Mouse (Mus musculus): Measurements from ENCODE around the gene Slc5a4b. TPM values are rescaled to one million over a fixed set of nuclear protein-coding genes. Genes with fewer than 3 reads are reported as not detected.
A peak's percentile ranks its signal among the peaks of the same experiment; 100 is the strongest.

Gene Slc5a4b
- polyA plus RNA-seq, 1 experiment from 2014 or later, result not detected

DNA sequence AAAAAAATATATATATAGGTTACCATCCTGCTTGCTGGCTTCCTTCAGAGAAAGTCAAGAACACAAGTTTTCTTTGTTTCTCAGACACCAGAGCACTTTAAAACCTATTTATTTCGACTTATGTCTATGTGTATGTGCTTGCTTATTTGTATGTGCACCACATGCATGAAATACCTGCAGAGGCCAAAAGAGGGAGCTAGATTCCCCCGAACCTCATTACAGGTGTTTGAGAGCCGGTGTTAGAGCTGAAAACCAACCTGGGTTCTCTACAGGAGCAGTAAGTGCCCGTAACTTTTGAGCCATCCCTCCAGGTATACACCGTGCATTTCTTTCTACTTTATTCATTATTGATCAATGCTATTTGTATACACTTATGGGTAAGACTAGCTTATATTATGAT is 48.3 kb downstream of the Slc5a4b start:
- Histone ChIP-seq H3K4me1 (replicated peaks; ENCODE audit: control insufficient read depth, insufficient read depth, low read length) (no peaks in the 10 kb centered on the region), H3K36me3 (ENCODE audit: control insufficient read depth, insufficient read depth, low read length) (no peaks in the 10 kb centered on the region), H3K9ac (ENCODE audit: low read length) (no peak overlapping the region), H3K9me3 (ENCODE audit: control insufficient read depth, low read length) (no peaks in the 10 kb centered on the region), H3K27me3 (replicated peaks; ENCODE audit: control insufficient read depth, insufficient read depth, low read length) (no peaks in the 10 kb centered on the region), H3K27ac (ENCODE audit: low read depth) (no peak overlapping the region), H3K4me2 (ENCODE audit: low read length) (no peak overlapping the region), H3K4me3 (ENCODE audit: low read depth, low read length) (no peak overlapping the region)
- no peak for ATAC-seq (replicated peaks; ENCODE audit: low FRiP score, low TSS enrichment, low read depth)
- WGBS, result 93% methylated on average over 5 of the region's 5 CpGs
- DNase-seq (ENCODE audit: low spot score), result peak; percentile 7

DNA sequence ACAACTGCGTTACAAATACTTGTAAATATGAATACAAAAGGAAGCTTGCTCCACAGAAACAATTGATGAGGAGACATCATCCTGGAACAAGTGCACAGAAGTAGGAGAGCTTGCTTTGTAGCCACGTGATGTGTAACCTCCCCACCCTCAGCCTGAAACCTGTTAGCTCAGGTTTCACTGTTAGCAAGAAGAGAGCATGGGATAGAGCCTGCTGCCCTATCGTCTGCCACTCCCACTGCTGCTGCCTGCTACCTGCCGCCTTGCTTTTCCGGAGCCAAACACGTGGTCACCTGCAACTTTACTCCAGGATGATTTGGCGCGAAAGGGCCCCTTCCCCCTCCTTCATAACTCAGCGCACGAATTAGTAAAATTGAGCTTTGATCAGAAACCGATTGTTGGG is 58.9 kb downstream of the Slc5a4b start:
- H3K27ac ChIP-seq (ENCODE audit: low read depth), result no peak overlapping the region
- H3K9ac ChIP-seq (ENCODE audit: low read length), result no peak overlapping the region
- H3K4me1 ChIP-seq (replicated peaks; ENCODE audit: control insufficient read depth, insufficient read depth, low read length), result no peaks in the 10 kb centered on the region; the same call in 1 of the 2 replicates
- H3K9me3 ChIP-seq (ENCODE audit: control insufficient read depth, low read length), result no peaks in the 10 kb centered on the region
- peak; percentile 10 for DNase-seq (ENCODE audit: low spot score)
- H3K27me3 ChIP-seq (replicated peaks; ENCODE audit: control insufficient read depth, insufficient read depth, low read length), result no peaks in the 10 kb centered on the region
- no peak overlapping the region for H3K4me3 ChIP-seq (ENCODE audit: low read depth, low read length)
- ATAC-seq (replicated peaks; ENCODE audit: low FRiP score, low TSS enrichment, low read depth), result no peak
- no peak overlapping the region for H3K4me2 ChIP-seq (ENCODE audit: low read length)
- H3K36me3 ChIP-seq (ENCODE audit: control insufficient read depth, insufficient read depth, low read length), result no peaks in the 10 kb centered on the region
- WGBS, result 82% methylated on average over 11 of the region's 11 CpGs

DNA sequence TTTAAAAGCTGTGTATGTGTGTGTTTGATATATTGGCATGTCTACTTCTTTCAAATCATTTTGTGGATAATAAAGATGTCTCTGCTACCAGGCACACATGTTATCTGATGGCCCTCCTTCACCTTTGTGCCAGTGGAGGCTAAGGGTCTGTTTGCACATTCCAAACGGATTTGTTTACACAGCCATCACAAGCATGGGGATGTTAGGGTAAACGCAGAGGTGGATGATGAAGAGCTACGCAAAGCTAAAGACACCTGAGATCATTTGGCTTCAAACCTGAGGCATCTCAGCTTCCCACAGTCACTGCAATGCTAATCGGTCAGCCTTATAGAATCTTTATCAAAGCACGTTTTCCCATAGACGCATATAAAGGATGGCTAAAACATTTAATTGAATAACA is 61.8 kb downstream of the Slc5a4b start:
- no peak overlapping the region for H3K4me3 ChIP-seq (ENCODE audit: low read depth, low read length)
- H3K27me3 ChIP-seq (replicated peaks; ENCODE audit: control insufficient read depth, insufficient read depth, low read length), result no peaks in the 10 kb centered on the region
- ATAC-seq (replicated peaks; ENCODE audit: low FRiP score, low TSS enrichment, low read depth), result no peak
- peak; percentile 51 for DNase-seq (ENCODE audit: low spot score)
- WGBS, result 12% methylated on average over 6 of the region's 6 CpGs
- no peaks in the 10 kb centered on the region; the same call in 1 of the 2 replicates for H3K4me1 ChIP-seq (replicated peaks; ENCODE audit: control insufficient read depth, insufficient read depth, low read length)
- H3K36me3 ChIP-seq (ENCODE audit: control insufficient read depth, insufficient read depth, low read length), result peaks cover under 1% of the 10 kb centered on the region; the same call in 1 of the 2 replicates
- no peak overlapping the region for H3K4me2 ChIP-seq (ENCODE audit: low read length)
- no peak overlapping the region for H3K9ac ChIP-seq (ENCODE audit: low read length)
- H3K27ac ChIP-seq (ENCODE audit: low read depth), result no peak overlapping the region
- H3K9me3 ChIP-seq (ENCODE audit: control insufficient read depth, low read length), result no peaks in the 10 kb centered on the region

DNA sequence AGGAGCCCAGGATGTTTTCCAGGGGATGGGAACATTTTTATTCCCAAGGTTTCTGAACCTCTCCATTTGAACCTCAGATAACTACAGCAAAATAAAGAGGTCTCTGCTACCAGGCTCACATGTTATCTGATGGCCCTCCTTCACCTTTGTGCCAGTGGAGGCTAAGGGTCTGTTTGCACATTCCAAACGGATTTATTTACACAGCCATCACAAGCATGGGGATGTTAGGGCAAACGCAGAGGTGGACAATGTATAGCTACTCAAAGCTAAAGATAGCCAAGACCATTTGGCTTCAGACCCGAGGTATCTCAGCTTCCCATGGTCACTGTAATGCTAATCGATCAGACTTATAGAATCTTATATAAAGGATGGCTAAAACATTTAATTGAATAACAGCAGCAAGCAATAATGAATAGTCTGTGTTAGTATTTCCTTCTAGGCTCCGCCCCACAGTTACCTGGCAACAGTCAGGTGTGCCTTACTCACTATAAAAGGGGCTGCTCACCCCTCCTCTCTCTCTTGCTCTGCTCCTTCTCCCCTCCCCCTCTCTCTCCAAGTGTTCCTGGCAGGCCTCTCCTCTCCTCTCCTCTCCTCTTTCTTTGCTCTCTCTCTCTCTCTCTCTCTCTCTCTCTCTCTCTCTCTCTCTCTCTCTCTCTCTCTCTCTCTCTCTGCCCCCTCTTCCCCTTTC is 63.4 kb downstream of the Slc5a4b start:
- Histone ChIP-seq H3K27ac (ENCODE audit: low read depth) (no peak overlapping the region), H3K4me2 (ENCODE audit: low read length) (no peak overlapping the region), H3K4me1 (replicated peaks; ENCODE audit: control insufficient read depth, insufficient read depth, low read length) (no peaks in the 10 kb centered on the region; the same call in 1 of the 2 replicates), H3K36me3 (ENCODE audit: control insufficient read depth, insufficient read depth, low read length) (peaks cover 11% of the 10 kb centered on the region), H3K9me3 (ENCODE audit: control insufficient read depth, low read length) (no peaks in the 10 kb centered on the region), H3K27me3 (replicated peaks; ENCODE audit: control insufficient read depth, insufficient read depth, low read length) (no peaks in the 10 kb centered on the region), H3K4me3 (ENCODE audit: low read depth, low read length) (no peak overlapping the region), H3K9ac (ENCODE audit: low read length) (no peak overlapping the region)
- DNase-seq (ENCODE audit: low spot score) (peak; percentile 50), ATAC-seq (replicated peaks; ENCODE audit: low FRiP score, low TSS enrichment, low read depth) (peak; percentile 51; the same call in 1 of the 2 replicates)
- 27% methylated on average over 5 of the region's 5 CpGs for WGBS

DNA sequence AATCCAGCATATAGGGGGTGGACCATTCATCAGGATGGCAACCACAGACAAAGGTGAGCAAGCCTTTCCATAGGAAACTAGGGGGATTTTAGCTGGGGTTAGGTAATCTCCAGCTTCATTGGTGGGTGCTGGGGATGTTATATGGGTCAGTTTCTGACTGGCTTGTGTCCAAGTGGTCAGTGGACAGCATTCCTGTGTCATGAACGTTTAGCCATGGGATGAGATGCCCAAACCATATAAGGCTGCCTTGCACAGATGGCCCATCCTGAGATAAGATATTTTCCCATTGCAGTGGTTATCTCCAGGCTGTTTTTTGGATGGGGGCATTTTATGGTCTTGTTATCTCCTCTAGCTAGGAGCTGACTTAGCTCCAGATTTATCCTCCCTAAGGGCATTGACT is 64.0 kb downstream of the Slc5a4b start:
- DNase-seq (ENCODE audit: low spot score) (peak; percentile 43), ATAC-seq (replicated peaks; ENCODE audit: low FRiP score, low TSS enrichment, low read depth) (no peak)
- Histone ChIP-seq H3K9ac (ENCODE audit: low read length) (no peak overlapping the region), H3K4me2 (ENCODE audit: low read length) (no peak overlapping the region), H3K9me3 (ENCODE audit: control insufficient read depth, low read length) (no peaks in the 10 kb centered on the region), H3K36me3 (ENCODE audit: control insufficient read depth, insufficient read depth, low read length) (peaks cover 11% of the 10 kb centered on the region), H3K4me3 (ENCODE audit: low read depth, low read length) (no peak overlapping the region), H3K27ac (ENCODE audit: low read depth) (no peak overlapping the region), H3K4me1 (replicated peaks; ENCODE audit: control insufficient read depth, insufficient read depth, low read length) (no peaks in the 10 kb centered on the region; the same call in 1 of the 2 replicates), H3K27me3 (replicated peaks; ENCODE audit: control insufficient read depth, insufficient read depth, low read length) (no peaks in the 10 kb centered on the region)
- 13% methylated on average over 1 of the region's 1 CpGs for WGBS

DNA sequence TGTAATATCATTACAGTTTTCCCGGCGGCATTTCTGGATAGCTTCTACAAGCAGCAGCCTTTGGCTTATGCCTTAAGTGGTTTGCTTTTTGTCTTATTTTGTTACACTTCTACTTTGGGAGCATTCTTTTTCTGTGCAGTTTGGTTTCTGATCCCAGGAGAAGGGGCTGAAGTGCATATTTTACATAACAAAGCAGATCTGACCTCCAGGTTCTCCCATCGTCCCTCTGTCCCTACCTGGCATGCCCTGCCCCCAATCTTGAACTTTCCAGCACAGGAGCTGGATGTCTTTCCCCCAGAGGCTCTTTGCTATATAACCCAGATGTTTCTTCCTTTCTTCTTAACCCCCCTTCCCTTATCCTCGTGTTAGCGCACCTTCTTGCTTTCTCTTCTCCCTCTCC is 65.4 kb downstream of the Slc5a4b start:
- WGBS, result 48% methylated on average over 5 of the region's 5 CpGs
- Histone ChIP-seq H3K27me3 (replicated peaks; ENCODE audit: control insufficient read depth, insufficient read depth, low read length) (no peaks in the 10 kb centered on the region), H3K4me2 (ENCODE audit: low read length) (no peak overlapping the region), H3K27ac (ENCODE audit: low read depth) (no peak overlapping the region), H3K9ac (ENCODE audit: low read length) (no peak overlapping the region), H3K4me3 (ENCODE audit: low read depth, low read length) (no peak overlapping the region), H3K4me1 (replicated peaks; ENCODE audit: control insufficient read depth, insufficient read depth, low read length) (no peaks in the 10 kb centered on the region; the same call in 1 of the 2 replicates), H3K36me3 (ENCODE audit: control insufficient read depth, insufficient read depth, low read length) (peaks cover 23% of the 10 kb centered on the region), H3K9me3 (ENCODE audit: control insufficient read depth, low read length) (no peaks in the 10 kb centered on the region)
- DNase-seq (ENCODE audit: low spot score) (no peak), ATAC-seq (replicated peaks; ENCODE audit: low FRiP score, low TSS enrichment, low read depth) (no peak)

DNA sequence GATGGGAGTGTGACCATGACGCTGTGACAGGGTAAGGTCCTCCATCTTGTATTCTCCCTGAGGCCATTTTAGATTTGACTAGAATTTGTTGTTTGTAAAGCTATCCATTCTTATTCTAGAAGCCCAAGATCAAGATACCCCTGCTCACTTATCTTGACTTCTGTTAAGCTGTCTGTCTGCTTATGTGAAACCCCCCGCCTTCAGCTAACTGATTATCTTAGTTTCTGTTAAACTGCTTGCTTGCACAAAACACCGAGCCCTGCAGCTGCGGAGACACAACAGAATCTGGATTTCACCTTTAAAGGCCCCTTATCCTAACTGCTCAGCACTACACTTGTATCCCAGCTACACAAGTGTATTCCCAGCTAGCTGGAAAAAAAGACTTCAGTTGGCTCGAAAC is 73.8 kb downstream of the Slc5a4b start:
- no peak for ATAC-seq (replicated peaks; ENCODE audit: low FRiP score, low TSS enrichment, low read depth)
- peaks cover 45% of the 10 kb centered on the region for H3K36me3 ChIP-seq (ENCODE audit: control insufficient read depth, insufficient read depth, low read length)

DNA sequence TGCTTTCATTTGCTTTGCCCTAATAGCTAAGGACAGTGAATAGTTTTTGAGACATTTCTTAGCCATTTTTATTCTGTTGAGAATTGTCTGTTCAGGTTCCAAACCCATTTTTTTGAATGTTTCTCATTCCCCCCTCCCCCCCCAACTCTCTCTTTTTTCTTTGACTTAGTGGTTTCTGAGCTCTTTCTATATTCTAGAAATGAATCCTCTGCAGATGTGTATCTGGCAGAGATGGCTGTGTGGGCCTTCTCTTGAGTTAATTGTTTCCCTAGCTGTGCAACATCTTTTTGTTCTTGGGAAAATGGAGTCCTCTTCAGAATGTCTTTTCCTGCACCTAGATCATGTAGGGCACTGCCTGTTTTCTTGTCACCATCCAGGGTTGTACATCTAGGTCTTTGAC is 75.5 kb downstream of the Slc5a4b start:
- Histone ChIP-seq H3K9me3 (ENCODE audit: control insufficient read depth, low read length) (no peaks in the 10 kb centered on the region), H3K36me3 (ENCODE audit: control insufficient read depth, insufficient read depth, low read length) (peaks cover 33% of the 10 kb centered on the region), H3K9ac (ENCODE audit: low read length) (no peak overlapping the region), H3K4me2 (ENCODE audit: low read length) (no peak overlapping the region), H3K27me3 (replicated peaks; ENCODE audit: control insufficient read depth, insufficient read depth, low read length) (no peaks in the 10 kb centered on the region), H3K4me3 (ENCODE audit: low read depth, low read length) (no peak overlapping the region), H3K4me1 (replicated peaks; ENCODE audit: control insufficient read depth, insufficient read depth, low read length) (0 out of 2 replicates have a peak, but pooled peaks cover 2% of the 10 kb centered on the region), H3K27ac (ENCODE audit: low read depth) (no peak overlapping the region)
- peak; percentile 16 for DNase-seq (ENCODE audit: low spot score)
- no peak for ATAC-seq (replicated peaks; ENCODE audit: low FRiP score, low TSS enrichment, low read depth)

More for the DNA sequence above, 73.8 kb downstream of the Slc5a4b start:
- Histone ChIP-seq H3K4me1 (replicated peaks; ENCODE audit: control insufficient read depth, insufficient read depth, low read length) (0 out of 2 replicates have a peak, but pooled peaks cover under 1% of the 10 kb centered on the region), H3K27ac (ENCODE audit: low read depth) (no peak overlapping the region), H3K4me3 (ENCODE audit: low read depth, low read length) (no peak overlapping the region), H3K9me3 (ENCODE audit: control insufficient read depth, low read length) (no peaks in the 10 kb centered on the region), H3K9ac (ENCODE audit: low read length) (no peak overlapping the region), H3K4me2 (ENCODE audit: low read length) (no peak overlapping the region), H3K27me3 (replicated peaks; ENCODE audit: control insufficient read depth, insufficient read depth, low read length) (no peaks in the 10 kb centered on the region)
- no peak for DNase-seq (ENCODE audit: low spot score)
- 96% methylated on average over 5 of the region's 5 CpGs for WGBS

Measured in intestine, embryonic 14.5 days (tissue).